Mouse (Mus musculus) lung, postnatal 0 days (tissue): ENCODE data around the gene Nck1. TPM values are rescaled to one million over a fixed set of nuclear protein-coding genes. Genes with fewer than 3 reads are reported as not detected.

Experiments
- ATAC-seq: fragments of 200-750 bp; cut with Nextera tagmentation; 2 replicates; pipeline ENCODE4 v1.8.0; 2017; ENCODE audit warnings: moderate library complexity
- DNase-seq: peaks from one replicate; pipeline ENCODE4 v3.0.0-alpha.2; 2016; ENCODE audit warnings: low spot score
- H3K27ac ChIP-seq: fragments of 300-500 bp; sonication (generic); 2 replicates; pipeline ENCODE4 v1.5.1; 2014; ENCODE audit warnings: antibody characterized with exemption, mild to moderate bottlenecking, low read length, mixed read lengths
- H3K27me3 ChIP-seq: fragments of 300-500 bp; sonication (generic); replicated peaks from 2 replicates; pipeline ENCODE4 v1.6.1; 2014; ENCODE audit warnings: low read length, mixed read lengths; ENCODE audit not compliant: insufficient read depth
- H3K36me3 ChIP-seq: fragments of 300-500 bp; sonication (generic); 2 replicates; pipeline ENCODE4 v1.6.1; 2014; ENCODE audit warnings: low read length, mixed read lengths; ENCODE audit not compliant: insufficient read depth
- H3K4me1 ChIP-seq: fragments of 300-500 bp; sonication (generic); 2 replicates; pipeline ENCODE4 v1.6.1; 2014; ENCODE audit warnings: antibody characterized with exemption, low read depth, low read length, mixed read lengths; ENCODE audit not compliant: insufficient read depth
- H3K4me2 ChIP-seq: fragments of 300-500 bp; sonication (generic); replicated peaks from 2 replicates; pipeline ENCODE4 v1.6.1; 2014; ENCODE audit warnings: low read depth, mild to moderate bottlenecking, low read length, moderate library complexity, mixed read lengths
- H3K4me3 ChIP-seq: fragments of 300-500 bp; sonication (generic); 2 replicates; pipeline ENCODE4 v1.5.1; 2014; ENCODE audit warnings: low read depth, low read length
- H3K9ac ChIP-seq: fragments of 300-500 bp; sonication (generic); replicated peaks from 2 replicates; pipeline ENCODE4 v1.6.1; 2014; ENCODE audit warnings: low read depth, mild to moderate bottlenecking
- H3K9me3 ChIP-seq: fragments of 300-500 bp; sonication (generic); 2 replicates; pipeline ENCODE4 v1.6.1; 2016; ENCODE audit warnings: low read length, mixed read lengths
- CTCF ChIP-seq: IDR thresholded peaks from 2 replicates; pipeline ENCODE4 v1.5.1; 2016; ENCODE audit warnings: antibody characterized with exemption, mild to moderate bottlenecking
- EP300 ChIP-seq: IDR thresholded peaks from 2 replicates; pipeline ENCODE4 v1.6.1; 2016; ENCODE audit warnings: antibody characterized with exemption, mild to moderate bottlenecking, control low read depth
- WGBS: fragments of 180-500 bp; shearing (Covaris S2); extraction: QIAGEN DNeasy Blood & Tissue Kit; methylation state at CpG from one replicate; pipeline ENCODE4 v1.1.7; 2014; 5-methylcytosine and 5-hydroxymethylcytosine counted together
- polyA plus RNA-seq: library from polyadenylated mRNA; unstranded; fragments of >200 nt; fragmentation: Nextera tagmentation; extraction: Ambion mirVana; gene quantifications from 2 replicates; pipeline ENCODE4 v1.2.1, GENCODE M21; 2015

The Nck1 gene
- polyA plus RNA-seq, 1 experiment from 2014 or later, result 77.9 TPM

DNA sequence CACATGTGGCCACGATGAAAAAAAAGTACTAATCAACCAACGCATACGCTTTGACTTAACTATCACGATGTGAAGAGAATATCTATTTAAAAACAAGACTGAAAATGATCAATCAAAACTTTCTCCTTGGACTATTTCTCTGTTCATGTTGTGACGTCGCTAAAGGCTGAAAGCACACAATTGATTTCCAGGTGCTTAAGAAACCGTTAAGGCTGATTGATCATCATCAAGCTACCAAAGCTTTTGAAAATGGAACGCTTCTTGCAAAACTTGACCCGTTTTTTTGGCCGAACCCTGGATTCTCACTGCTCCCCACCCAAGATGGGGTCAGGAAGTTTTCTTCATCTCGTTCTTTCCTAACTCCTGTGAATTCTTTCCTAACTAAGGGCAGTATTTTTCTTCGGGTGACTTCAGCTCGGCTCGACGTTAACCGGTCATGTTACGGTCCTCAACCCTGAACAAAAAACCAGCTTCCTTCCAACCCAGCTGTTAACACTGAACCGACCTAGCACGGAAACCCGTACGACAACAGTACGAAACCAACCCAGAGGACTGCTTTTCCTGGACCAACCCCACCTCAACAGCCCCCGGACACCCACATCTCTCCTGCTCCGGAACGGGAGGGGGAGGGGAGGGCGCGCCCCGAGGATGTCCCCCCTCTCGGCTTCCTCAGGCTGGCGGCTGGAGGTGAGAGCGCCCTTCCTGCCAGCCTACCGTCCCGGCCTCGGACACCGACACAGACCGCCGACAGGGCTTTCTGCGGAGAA lies 803 bp downstream of the Nck1 start:
- H3K36me3 ChIP-seq, result no peaks in the 10 kb centered on the region
- WGBS, result 1% methylated on average over 32 of the region's 38 CpGs
- no peaks in the 10 kb centered on the region for H3K27me3 ChIP-seq
- H3K4me2 ChIP-seq, result peak overlapping the region; percentile 72
- peak; percentile 30; the same call in 1 of the 2 replicates for ATAC-seq
- H3K27ac ChIP-seq, result peak overlapping the region; percentile 96
- peaks cover 5% of the 10 kb centered on the region; the same call in 1 of the 2 replicates for H3K9me3 ChIP-seq
- peak overlapping the region; percentile 94 for H3K4me3 ChIP-seq
- H3K9ac ChIP-seq, result peak overlapping the region; percentile 87
- TF ChIP-seq CTCF (no peak), EP300 (no peak)
- peaks cover 6% of the 10 kb centered on the region; the same call in 1 of the 2 replicates for H3K4me1 ChIP-seq
- DNase-seq, result peak; percentile 75

DNA sequence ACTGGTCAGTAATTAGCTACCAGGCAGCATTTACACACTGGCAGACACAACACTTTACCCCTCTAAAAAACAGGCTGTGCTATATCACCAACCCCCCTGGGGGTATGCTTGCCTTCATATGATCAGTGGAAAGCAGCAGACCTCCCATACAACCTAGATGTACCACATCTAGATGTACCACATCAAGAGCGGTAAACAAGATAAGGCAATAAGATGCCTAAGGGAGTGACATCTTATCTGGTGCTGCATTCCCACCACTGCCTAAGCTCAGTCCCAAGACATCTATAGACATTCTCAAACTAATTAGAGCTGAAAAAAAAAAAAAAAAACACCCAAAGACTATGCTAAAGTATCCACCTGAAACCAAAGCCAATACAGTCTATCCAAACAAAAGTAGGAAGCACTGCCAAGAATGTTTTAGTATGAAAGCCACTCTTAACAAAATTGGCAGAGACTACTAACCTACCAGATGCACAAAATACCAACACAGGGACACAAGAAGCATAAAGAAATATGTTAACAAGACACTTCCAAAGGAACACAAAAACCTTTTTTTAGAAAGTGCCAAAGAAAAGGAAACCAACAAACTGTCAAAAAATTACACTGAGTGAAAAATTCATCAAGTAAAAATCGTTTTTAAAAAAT lies 10.2 kb downstream of the Nck1 start:
- H3K36me3 ChIP-seq, result no peaks in the 10 kb centered on the region
- TF ChIP-seq CTCF, result no peak
- no peak for TF ChIP-seq EP300
- no peak overlapping the region for H3K9ac ChIP-seq
- no peaks in the 10 kb centered on the region for H3K9me3 ChIP-seq
- H3K4me3 ChIP-seq, result no peak overlapping the region
- peaks cover 13% of the 10 kb centered on the region; the same call in 1 of the 2 replicates for H3K4me1 ChIP-seq
- H3K4me2 ChIP-seq, result no peak overlapping the region
- DNase-seq (peak; percentile 56), ATAC-seq (no peak)
- 71% methylated on average over 2 of the region's 2 CpGs for WGBS
- H3K27me3 ChIP-seq, result no peaks in the 10 kb centered on the region
- no peak overlapping the region for H3K27ac ChIP-seq

DNA sequence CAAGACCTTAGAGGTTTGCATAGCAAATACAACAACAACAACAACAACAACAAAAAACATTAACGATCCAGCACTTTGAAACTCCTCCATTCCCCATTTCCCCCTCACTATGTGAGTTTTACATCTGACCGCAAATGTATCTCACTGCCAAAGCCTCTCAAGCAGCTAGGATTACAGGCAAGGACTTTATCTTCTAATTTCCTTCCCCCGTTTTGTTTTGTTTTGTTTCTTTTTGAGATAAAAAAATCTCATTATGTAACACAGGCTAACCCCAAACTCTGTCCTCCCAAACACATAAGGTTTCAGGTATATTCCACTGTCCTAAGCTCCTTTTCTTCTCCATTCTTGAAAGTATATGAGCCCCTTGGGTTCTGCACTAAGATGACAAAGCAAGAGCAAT lies 11.2 kb downstream of the Nck1 start:
- H3K4me2 ChIP-seq, result no peak overlapping the region
- H3K36me3 ChIP-seq, result no peaks in the 10 kb centered on the region
- ATAC-seq (no peak), DNase-seq (no peak)
- no peak overlapping the region for H3K27ac ChIP-seq
- H3K4me3 ChIP-seq, result no peak overlapping the region
- H3K4me1 ChIP-seq, result peaks cover 13% of the 10 kb centered on the region; the same call in 1 of the 2 replicates
- TF ChIP-seq CTCF (no peak), EP300 (no peak)
- no peaks in the 10 kb centered on the region for H3K9me3 ChIP-seq
- no peaks in the 10 kb centered on the region for H3K27me3 ChIP-seq
- H3K9ac ChIP-seq, result no peak overlapping the region
- 85% methylated on average over 3 of the region's 3 CpGs for WGBS

DNA sequence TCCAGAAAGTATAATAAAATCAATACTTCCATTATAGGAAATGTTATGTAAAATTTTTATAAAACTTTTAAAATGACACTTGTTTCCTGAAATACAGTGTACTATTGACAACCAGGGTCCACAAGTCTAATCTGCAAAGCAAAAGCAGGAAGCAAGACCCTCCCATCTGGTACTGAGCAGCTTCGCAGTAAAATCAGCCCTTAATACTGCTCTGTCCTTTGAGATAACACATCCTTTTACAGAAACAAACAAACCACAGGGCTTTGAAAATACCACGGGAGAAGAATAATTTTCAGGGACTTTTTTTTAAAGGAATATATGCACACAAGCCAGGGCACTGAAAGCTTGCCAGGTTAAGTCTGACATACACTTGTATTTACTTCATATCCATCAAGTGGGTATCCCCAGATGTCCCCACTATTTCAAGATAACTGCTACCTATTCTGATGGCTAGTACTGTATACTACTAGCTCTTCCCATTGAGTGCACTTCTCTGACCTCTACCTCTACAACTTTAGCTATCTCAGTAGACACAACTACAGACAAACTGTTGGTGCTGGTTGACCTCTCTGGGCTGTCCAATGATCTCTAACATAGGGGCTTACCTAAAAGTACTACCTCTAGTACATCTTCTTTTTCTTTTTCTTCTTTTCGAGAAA lies 13.0 kb downstream of the Nck1 start:
- no peak for DNase-seq
- no peak overlapping the region for H3K4me3 ChIP-seq
- H3K27ac ChIP-seq, result no peak overlapping the region
- no peaks in the 10 kb centered on the region for H3K9me3 ChIP-seq
- H3K4me2 ChIP-seq, result no peak overlapping the region
- WGBS, result 51% methylated on average over 3 of the region's 3 CpGs
- no peak overlapping the region for H3K9ac ChIP-seq
- H3K27me3 ChIP-seq, result no peaks in the 10 kb centered on the region
- no peak for ATAC-seq
- no peaks in the 10 kb centered on the region for H3K36me3 ChIP-seq
- peaks cover 13% of the 10 kb centered on the region; the same call in 1 of the 2 replicates for H3K4me1 ChIP-seq
- TF ChIP-seq EP300 (no peak), CTCF (no peak)

DNA sequence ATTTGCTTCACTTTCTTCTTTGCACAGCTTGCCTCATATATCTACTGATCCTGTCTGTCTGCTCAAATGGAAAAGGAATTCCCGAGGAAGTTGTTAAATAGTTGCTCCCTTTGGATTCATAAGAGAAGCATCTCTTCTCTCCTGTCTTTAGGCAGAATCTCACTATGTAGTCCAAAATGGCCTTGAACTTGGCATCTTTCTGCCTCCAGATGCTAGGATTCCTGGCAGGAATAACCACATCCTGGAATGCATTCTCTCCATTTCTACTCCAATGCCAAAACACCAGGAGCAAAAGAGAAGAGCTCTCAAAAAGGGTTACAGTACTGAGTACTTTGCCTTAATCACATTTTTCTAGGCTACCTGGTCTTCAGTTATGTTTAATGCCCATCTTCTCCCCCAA lies 14.6 kb downstream of the Nck1 start:
- no peak overlapping the region for H3K27ac ChIP-seq
- H3K9me3 ChIP-seq, result no peaks in the 10 kb centered on the region
- H3K4me3 ChIP-seq, result no peak overlapping the region
- no peak overlapping the region for H3K9ac ChIP-seq
- H3K4me1 ChIP-seq, result peaks cover 10% of the 10 kb centered on the region; the same call in 1 of the 2 replicates
- H3K27me3 ChIP-seq, result no peaks in the 10 kb centered on the region
- WGBS, result 57% methylated on average over 1 of the region's 1 CpGs
- H3K4me2 ChIP-seq, result no peak overlapping the region
- no peak for TF ChIP-seq CTCF
- no peak for TF ChIP-seq EP300
- no peak for ATAC-seq
- H3K36me3 ChIP-seq, result no peaks in the 10 kb centered on the region
- DNase-seq, result no peak

DNA sequence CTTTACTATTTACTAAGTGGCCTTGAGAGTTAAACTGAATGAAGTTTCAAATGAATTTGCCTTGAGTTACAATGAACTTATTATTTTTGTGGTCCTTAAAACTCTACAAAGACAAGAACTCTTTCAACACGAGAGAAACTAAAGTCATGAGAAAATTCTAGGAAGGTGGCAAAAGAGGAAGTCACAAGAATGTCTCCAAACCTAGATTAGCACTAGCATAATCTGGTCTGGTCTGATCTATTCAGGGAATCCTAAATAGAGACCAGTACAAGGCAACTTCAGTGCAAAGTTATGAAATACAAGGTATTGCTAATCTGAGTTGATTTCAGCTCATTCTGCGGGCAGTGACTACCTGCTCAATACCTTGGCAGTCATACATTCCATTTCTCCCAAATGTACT lies 20.7 kb downstream of the Nck1 start:
- H3K27me3 ChIP-seq, result no peaks in the 10 kb centered on the region
- no peak overlapping the region for H3K27ac ChIP-seq
- no peak for TF ChIP-seq CTCF
- no peak for TF ChIP-seq EP300
- 67% methylated on average over 2 of the region's 2 CpGs for whole genome bisulfite sequencing
- no peaks in the 10 kb centered on the region for H3K36me3 ChIP-seq
- H3K4me2 ChIP-seq, result no peak overlapping the region
- no peak overlapping the region for H3K9ac ChIP-seq
- no peaks in the 10 kb centered on the region; the same call in 1 of the 2 replicates for H3K4me1 ChIP-seq
- ATAC-seq (no peak), DNase-seq (no peak)
- no peaks in the 10 kb centered on the region for H3K9me3 ChIP-seq
- no peak overlapping the region for H3K4me3 ChIP-seq
